Mouse (Mus musculus) erythroblast, embryonic 14.5 days (primary cell): ENCODE data around the gene Acacb.

Source experiments
- GATA1 ChIP-seq: IDR thresholded peaks from 2 replicates; pipeline ENCODE4 v1.6.1; 2012; ENCODE audit warnings: low read length, inconsistent platforms, mixed read lengths
- TAL1 ChIP-seq: IDR thresholded peaks from 3 replicates; pipeline ENCODE4 v1.6.1; 2012; ENCODE audit warnings: low read length, inconsistent platforms, mixed read lengths

DNA sequence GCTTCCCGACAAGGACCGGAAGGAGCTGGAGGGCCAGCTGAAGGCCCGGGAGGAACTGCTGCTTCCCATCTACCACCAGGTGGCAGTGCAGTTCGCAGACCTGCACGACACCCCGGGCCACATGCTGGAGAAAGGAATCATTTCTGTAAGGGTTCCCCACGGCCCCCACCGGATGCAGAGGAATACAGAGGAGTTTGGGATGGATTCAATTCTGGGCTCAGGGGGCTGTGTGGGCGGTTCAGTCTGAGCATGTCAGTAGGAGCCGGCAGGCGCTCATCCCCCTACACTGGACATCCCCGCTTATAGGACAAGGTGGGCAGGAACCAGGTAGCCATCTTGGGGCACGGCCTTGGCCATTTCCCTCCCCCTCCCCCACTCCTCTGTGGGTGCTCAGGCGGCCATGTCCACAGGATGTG, 101.8 kb downstream of the Acacb start:
- no peak for TF ChIP-seq GATA1
- no peak for TF ChIP-seq TAL1
